12 mouse cellular contexts compared by ENCODE assay signal in the genomic region with DNA sequence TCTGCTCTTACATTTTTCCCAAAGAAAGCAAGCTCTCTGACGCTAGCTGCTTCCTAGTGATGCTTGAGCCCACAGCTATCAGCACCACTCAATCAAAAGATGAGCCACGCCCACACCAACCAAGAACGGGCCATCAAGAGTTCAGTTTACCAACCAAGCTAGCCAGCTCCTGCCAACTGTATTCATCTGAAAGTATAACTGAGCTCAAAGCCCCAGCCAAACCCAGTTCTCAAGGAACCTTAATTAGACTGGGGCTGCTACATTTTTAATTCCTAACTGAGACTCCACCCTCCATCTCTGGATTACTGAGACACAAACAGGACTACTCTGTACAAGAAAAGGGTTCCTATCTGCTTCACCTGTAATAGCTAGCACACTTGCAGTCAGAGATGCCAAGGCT. TPM values are rescaled to one million over a fixed set of nuclear protein-coding genes. Genes with fewer than 3 reads are reported as not detected.
DNase-seq lines count a peak whose midpoint lies in the region; ATAC-seq and TF ChIP-seq lines count a peak whose summit lies in the region.
"Had no signal": no experiment of that assay in that cellular context is flagged by ENCODE, and none has a peak within 500 bp of the region (broad histone marks: within the 10 kb centered on the region; RNA-seq: fewer than 3 reads in every experiment).

No protein-coding gene starts in this region.

- H3K9ac ChIP-seq in limb, embryonic 12.5 days (replicated peaks) = no peak overlapping the region
- H3K9ac ChIP-seq in embryonic facial prominence, embryonic 15.5 days = no peak overlapping the region
- H3K9ac ChIP-seq in liver, postnatal 0 days (replicated peaks) = no peak overlapping the region
- H3K9ac ChIP-seq in midbrain, embryonic 14.5 days (replicated peaks; ENCODE audit: low read length) = no peak overlapping the region
- H3K9ac ChIP-seq: neural tube, embryonic 12.5 days had no signal

- no peaks in the 10 kb centered on the region for H3K9me3 ChIP-seq in limb, embryonic 12.5 days
- no peaks in the 10 kb centered on the region for H3K9me3 ChIP-seq in limb, embryonic 10.5 days (replicated peaks)
- no peaks in the 10 kb centered on the region for H3K9me3 ChIP-seq in embryonic facial prominence, embryonic 15.5 days (replicated peaks)
- no peaks in the 10 kb centered on the region for H3K9me3 ChIP-seq in liver, postnatal 0 days (ENCODE audit: low read length)
- H3K9me3 ChIP-seq in midbrain, embryonic 14.5 days (ENCODE audit: control insufficient read depth, low read length) = no peaks in the 10 kb centered on the region
- H3K9me3 ChIP-seq: neural tube, embryonic 12.5 days had no signal

- peaks cover 23% of the 10 kb centered on the region for H3K4me1 ChIP-seq in limb, embryonic 12.5 days (replicated peaks)
- H3K4me1 ChIP-seq in limb, embryonic 10.5 days = peaks cover 10% of the 10 kb centered on the region
- peaks cover 65% of the 10 kb centered on the region for H3K4me1 ChIP-seq in embryonic facial prominence, embryonic 15.5 days
- H3K4me1 ChIP-seq in liver, postnatal 0 days (ENCODE audit: insufficient read depth) = peaks cover 17% of the 10 kb centered on the region
- 0 out of 2 replicates have a peak, but pooled peaks cover 9% of the 10 kb centered on the region for H3K4me1 ChIP-seq in midbrain, embryonic 14.5 days (ENCODE audit: control insufficient read depth, insufficient read depth, low read length)

- H3K27me3 ChIP-seq in limb, embryonic 12.5 days = no peaks in the 10 kb centered on the region
- no peaks in the 10 kb centered on the region for H3K27me3 ChIP-seq in limb, embryonic 10.5 days (ENCODE audit: low read depth, poor library complexity, severe bottlenecking)
- no peaks in the 10 kb centered on the region for H3K27me3 ChIP-seq in embryonic facial prominence, embryonic 15.5 days
- H3K27me3 ChIP-seq in liver, postnatal 0 days (ENCODE audit: insufficient read depth, low read length) = no peaks in the 10 kb centered on the region
- no peaks in the 10 kb centered on the region for H3K27me3 ChIP-seq in midbrain, embryonic 14.5 days (ENCODE audit: control insufficient read depth, insufficient read depth, low read length)
- H3K27me3 ChIP-seq: neural tube, embryonic 12.5 days had no signal

- H3K4me3 ChIP-seq in limb, embryonic 12.5 days (replicated peaks) = no peak overlapping the region
- H3K4me3 ChIP-seq in limb, embryonic 10.5 days = no peak overlapping the region
- no peak overlapping the region for H3K4me3 ChIP-seq in embryonic facial prominence, embryonic 15.5 days (replicated peaks)
- H3K4me3 ChIP-seq in liver, postnatal 0 days (ENCODE audit: low read depth, low read length) = no peak overlapping the region
- no peak overlapping the region for H3K4me3 ChIP-seq in midbrain, embryonic 14.5 days (replicated peaks; ENCODE audit: low read depth, low read length)
- H3K4me3 ChIP-seq: neural tube, embryonic 12.5 days had no signal

- TF ChIP-seq CTCF in liver, postnatal 0 days (IDR thresholded peaks at IDR 0.05; ENCODE audit: low read depth) = no peak

- WGBS in limb, embryonic 12.5 days = 71% methylated on average over 3 of the region's 3 CpGs
- 81% methylated on average over 3 of the region's 3 CpGs for WGBS in limb, embryonic 10.5 days
- WGBS in embryonic facial prominence, embryonic 15.5 days = 52% methylated on average over 3 of the region's 3 CpGs
- 24% methylated on average over 3 of the region's 3 CpGs for WGBS in liver, postnatal 0 days (ENCODE audit: insufficient replicate concordance)
- whole genome bisulfite sequencing in midbrain, embryonic 14.5 days = 77% methylated on average over 3 of the region's 3 CpGs

- no peak for ATAC-seq in limb, embryonic 12.5 days (ENCODE audit: insufficient number of reproducible peaks, insufficient read depth, low FRiP score, low TSS enrichment, low read depth)
- no peak for ATAC-seq in embryonic facial prominence, embryonic 15.5 days (ENCODE audit: insufficient number of reproducible peaks, low FRiP score, low TSS enrichment, low read depth)
- ATAC-seq in liver, postnatal 0 days = no peak
- no peak for ATAC-seq in midbrain, embryonic 14.5 days (ENCODE audit: low FRiP score, low TSS enrichment)
- ATAC-seq: forebrain, embryonic 14.5 days had no signal

- H3K27ac ChIP-seq in limb, embryonic 12.5 days = peak overlapping the region; percentile 64; the same call in 1 of the 2 replicates
- H3K27ac ChIP-seq in limb, embryonic 10.5 days = no peak overlapping the region
- peak overlapping the region; percentile 80 for H3K27ac ChIP-seq in embryonic facial prominence, embryonic 15.5 days (replicated peaks)
- H3K27ac ChIP-seq in liver, postnatal 0 days (ENCODE audit: low read depth) = 0 out of 2 replicates have a peak overlapping the region, but pooled peaks have one; percentile 11
- no peak overlapping the region for H3K27ac ChIP-seq in midbrain, embryonic 14.5 days (replicated peaks; ENCODE audit: low read depth, low read length)
- H3K27ac ChIP-seq: neural tube, embryonic 12.5 days had no signal

- H3K36me3 ChIP-seq in limb, embryonic 12.5 days = no peaks in the 10 kb centered on the region
- no peaks in the 10 kb centered on the region for H3K36me3 ChIP-seq in limb, embryonic 10.5 days
- H3K36me3 ChIP-seq in embryonic facial prominence, embryonic 15.5 days = no peaks in the 10 kb centered on the region
- 0 out of 2 replicates have a peak, but pooled peaks cover 3% of the 10 kb centered on the region for H3K36me3 ChIP-seq in liver, postnatal 0 days (replicated peaks; ENCODE audit: insufficient read depth, low read length)
- H3K36me3 ChIP-seq in midbrain, embryonic 14.5 days (ENCODE audit: control insufficient read depth, insufficient read depth, low read length) = no peaks in the 10 kb centered on the region
- H3K36me3 ChIP-seq: neural tube, embryonic 12.5 days had no signal

- DNase-seq in limb, embryonic 10.5 days (ENCODE audit: low spot score) = no peak
- peak; percentile 75 for DNase-seq in kidney, adult 9 months
- no peak for DNase-seq in liver, postnatal 0 days
- no peak for DNase-seq in c-Kit-positive CD71-positive TER-119-positive erythroid progenitor cells, embryonic 14.5 days (ENCODE audit: low spot score)
- no peak for DNase-seq in midbrain, embryonic 14.5 days
- DNase-seq: adrenal gland, adult 8-10 months; cerebellum, postnatal 10 days; heart, postnatal 14 days had no signal

- no peak overlapping the region for H3K4me2 ChIP-seq in limb, embryonic 12.5 days
- no peak overlapping the region for H3K4me2 ChIP-seq in embryonic facial prominence, embryonic 15.5 days (replicated peaks)
- 0 out of 2 replicates have a peak overlapping the region, but pooled peaks have one; percentile 22 for H3K4me2 ChIP-seq in liver, postnatal 0 days (ENCODE audit: low read depth, low read length)
- no peak overlapping the region for H3K4me2 ChIP-seq in midbrain, embryonic 14.5 days (ENCODE audit: low read length)
- H3K4me2 ChIP-seq: neural tube, embryonic 12.5 days had no signal

- no peak for TF ChIP-seq EP300 in liver, postnatal 0 days (IDR thresholded peaks at IDR 0.05; ENCODE audit: low read depth)

RNA-seq across cellular contexts. Expression of a gene that starts 18.1 kb away (rescaled TPM):
- polyA plus RNA-seq in limb, embryonic 12.5 days (2016; fragmentation: Nextera tagmentation; extraction: Ambion mirVana) = 141 and 152 TPM in 2 replicates
- polyA plus RNA-seq in limb, embryonic 10.5 days (2016; fragmentation: Nextera tagmentation; extraction: Ambion mirVana) = 12.5 and 28.7 TPM in 2 replicates
- polyA plus RNA-seq in embryonic facial prominence, embryonic 15.5 days (2015; fragmentation: Nextera tagmentation; extraction: Ambion mirVana) = 167 and 168 TPM in 2 replicates
- 3.0 and 3.1 TPM in 2 replicates for polyA plus RNA-seq in liver, postnatal 0 days (2015; fragmentation: Nextera tagmentation; extraction: Ambion mirVana)
- 12.8 and 27.5 TPM in 2 replicates for polyA plus RNA-seq in midbrain, embryonic 14.5 days (2014; fragmentation: Nextera tagmentation; extraction: Ambion mirVana)

RNA-seq across cellular contexts. Expression of a gene that starts 20.1 kb away (rescaled TPM):
- polyA plus RNA-seq in limb, embryonic 12.5 days (2016; fragmentation: Nextera tagmentation; extraction: Ambion mirVana) = 476 and 492 TPM in 2 replicates
- 393 and 402 TPM in 2 replicates for polyA plus RNA-seq in limb, embryonic 10.5 days (2016; fragmentation: Nextera tagmentation; extraction: Ambion mirVana)
- 462 and 488 TPM in 2 replicates for polyA plus RNA-seq in embryonic facial prominence, embryonic 15.5 days (2015; fragmentation: Nextera tagmentation; extraction: Ambion mirVana)
- 384 and 387 TPM in 2 replicates for polyA plus RNA-seq in liver, postnatal 0 days (2015; fragmentation: Nextera tagmentation; extraction: Ambion mirVana)
- 346 and 393 TPM in 2 replicates for polyA plus RNA-seq in midbrain, embryonic 14.5 days (2014; fragmentation: Nextera tagmentation; extraction: Ambion mirVana)

RNA-seq across cellular contexts. Expression of a gene that starts 35.5 kb away (rescaled TPM):
- 0.50 and 0.60 TPM in 2 replicates for polyA plus RNA-seq in limb, embryonic 12.5 days (2016; fragmentation: Nextera tagmentation; extraction: Ambion mirVana)
- not detected in 2 replicates for polyA plus RNA-seq in limb, embryonic 10.5 days (2016; fragmentation: Nextera tagmentation; extraction: Ambion mirVana)
- polyA plus RNA-seq in embryonic facial prominence, embryonic 15.5 days (2015; fragmentation: Nextera tagmentation; extraction: Ambion mirVana) = 0.20 and 0.28 TPM in 2 replicates
- polyA plus RNA-seq in liver, postnatal 0 days (2015; fragmentation: Nextera tagmentation; extraction: Ambion mirVana) = not detected in 2 replicates
- polyA plus RNA-seq in midbrain, embryonic 14.5 days (2014; fragmentation: Nextera tagmentation; extraction: Ambion mirVana) = 0.32 and 0.57 TPM in 2 replicates
- polyA plus RNA-seq: neural tube, embryonic 12.5 days had no signal

Comparison
In these comparisons a context has a peak if more than half of its experiments do, and no peak if none do; other contexts are left out.
1. H3K27ac ChIP-seq: peak in limb, embryonic 12.5 days (single experiment), embryonic facial prominence, embryonic 15.5 days (single experiment) and liver, postnatal 0 days (single experiment); none in limb, embryonic 10.5 days (single experiment) and midbrain, embryonic 14.5 days (single experiment).